Mouse (Mus musculus): ENCODE results near the gene Slc35a5.

DNA sequence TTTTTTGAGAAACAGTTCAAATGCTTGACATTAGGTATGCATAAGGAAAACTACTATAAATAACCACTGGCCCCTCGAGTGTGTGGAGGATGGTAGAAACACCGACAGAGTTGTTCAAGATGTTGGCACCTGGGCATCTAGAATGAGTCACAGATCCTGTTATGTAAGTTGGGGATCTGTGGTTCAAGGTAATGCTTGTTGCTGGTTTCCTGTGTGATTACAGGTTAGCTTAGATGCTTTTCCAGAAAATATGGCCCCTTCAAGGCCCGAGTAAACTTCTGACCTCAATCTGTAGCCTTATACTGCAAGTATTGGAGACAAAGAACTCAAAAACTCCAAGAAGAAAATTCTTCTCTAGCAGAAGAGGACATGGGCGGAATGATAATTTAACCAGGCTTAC is 45.9 kb upstream of the Slc35a5 start:
- TF ChIP-seq MAFK (IDR thresholded peaks at IDR 0.05; ENCODE audit: insufficient read depth, low read depth, low read length) (no peak), CHD2 (IDR thresholded peaks at IDR 0.05; ENCODE audit: low read depth, low read length) (no peak), HCFC1 (IDR thresholded peaks at IDR 0.05; ENCODE audit: borderline replicate concordance, insufficient read depth, low read length) (no peak), ZC3H11A (IDR thresholded peaks at IDR 0.05; ENCODE audit: borderline replicate concordance, low read depth, low read length) (no peak), ZNF384 (IDR thresholded peaks at IDR 0.05; ENCODE audit: low read depth, low read length) (no peak)
